Mouse (Mus musculus): ENCODE data around the gene Cps1. TPM values are rescaled to one million over a fixed set of nuclear protein-coding genes. Genes with fewer than 3 reads are reported as not detected.

Cps1 gene
- polyA plus RNA-seq (2015; fragmentation: Nextera tagmentation; extraction: Ambion mirVana): 0.31 and 5.2 TPM in 2 replicates

- Histone ChIP-seq H3K9ac (replicated peaks) (no peak within 1 kb of the TSS), H3K4me1 (no peaks in the 10 kb centered on the region), H3K4me2 (no peak within 1 kb of the TSS), H3K36me3 (no peaks in the 10 kb centered on the region), H3K27me3 (replicated peaks) (no peaks in the 10 kb centered on the region), H3K4me3 (replicated peaks) (no peak within 1 kb of the TSS), H3K27ac (replicated peaks) (no peak within 1 kb of the TSS), H3K9me3 (replicated peaks) (no peaks in the 10 kb centered on the region)
- ATAC-seq (ENCODE audit: low FRiP score): no peak
- 87% methylated on average over 3 of the region's 3 CpGs for WGBS
These were observed at the start of gene Cps1 for GRCm38 (mm10) chr1:67122797-67123196. Cps1 (plus strand) TSS chr1:67123026.

- WGBS: 92% methylated on average over 2 of the region's 2 CpGs
- no peak overlapping the region for H3K27ac ChIP-seq (replicated peaks)
- H3K9me3 ChIP-seq (replicated peaks): no peaks in the 10 kb centered on the region
- no peaks in the 10 kb centered on the region for H3K4me1 ChIP-seq
- no peak overlapping the region for H3K4me2 ChIP-seq
- H3K36me3 ChIP-seq: no peaks in the 10 kb centered on the region
- no peak overlapping the region for H3K4me3 ChIP-seq (replicated peaks)
- no peak overlapping the region for H3K9ac ChIP-seq (replicated peaks)
- no peak for ATAC-seq (ENCODE audit: low FRiP score)
- H3K27me3 ChIP-seq (replicated peaks): no peaks in the 10 kb centered on the region
These were observed 45.1 kb upstream of the Cps1 start for GRCm38 (mm10) chr1:67077739-67078138.

GRCm38 (mm10) chr1:67078666-67079065 is 44.2 kb upstream of the Cps1 start:
- Histone ChIP-seq H3K9ac (replicated peaks) (no peak overlapping the region), H3K4me1 (no peaks in the 10 kb centered on the region), H3K4me3 (replicated peaks) (no peak overlapping the region), H3K36me3 (no peaks in the 10 kb centered on the region), H3K4me2 (no peak overlapping the region), H3K9me3 (replicated peaks) (no peaks in the 10 kb centered on the region), H3K27ac (replicated peaks) (no peak overlapping the region), H3K27me3 (replicated peaks) (no peaks in the 10 kb centered on the region)
- 89% methylated on average over 2 of the region's 2 CpGs for WGBS
- ATAC-seq (ENCODE audit: low FRiP score): no peak

- no peaks in the 10 kb centered on the region for H3K27me3 ChIP-seq (replicated peaks)
- no peaks in the 10 kb centered on the region for H3K4me1 ChIP-seq
- H3K9me3 ChIP-seq (replicated peaks): no peaks in the 10 kb centered on the region
- no peak overlapping the region for H3K4me2 ChIP-seq
- H3K4me3 ChIP-seq (replicated peaks): no peak overlapping the region
- no peak overlapping the region for H3K27ac ChIP-seq (replicated peaks)
- 88% methylated on average over 7 of the region's 7 CpGs for WGBS
- no peaks in the 10 kb centered on the region for H3K36me3 ChIP-seq
- H3K9ac ChIP-seq (replicated peaks): no peak overlapping the region
- no peak for ATAC-seq (ENCODE audit: low FRiP score)
These were observed 43.7 kb upstream of the Cps1 start for GRCm38 (mm10) chr1:67079146-67079545.

- WGBS: 80% methylated on average over 1 of the region's 1 CpGs
- H3K27me3 ChIP-seq (replicated peaks): no peaks in the 10 kb centered on the region
- H3K36me3 ChIP-seq: no peaks in the 10 kb centered on the region
- no peak overlapping the region for H3K4me2 ChIP-seq
- no peak for ATAC-seq (ENCODE audit: low FRiP score)
- no peak overlapping the region for H3K27ac ChIP-seq (replicated peaks)
- H3K9me3 ChIP-seq (replicated peaks): no peaks in the 10 kb centered on the region
- no peaks in the 10 kb centered on the region for H3K4me1 ChIP-seq
- no peak overlapping the region for H3K4me3 ChIP-seq (replicated peaks)
- H3K9ac ChIP-seq (replicated peaks): no peak overlapping the region
These were observed 30.4 kb upstream of the Cps1 start for GRCm38 (mm10) chr1:67092473-67092872.

- ATAC-seq (ENCODE audit: low FRiP score): no peak
These were observed 23.6 kb upstream of the Cps1 start for GRCm38 (mm10) chr1:67099215-67099614.

GRCm38 (mm10) chr1:67103476-67104248 is 19.2 kb upstream of the Cps1 start:
- Histone ChIP-seq H3K4me3 (replicated peaks) (no peak overlapping the region), H3K9ac (replicated peaks) (no peak overlapping the region), H3K27ac (replicated peaks) (no peak overlapping the region), H3K9me3 (replicated peaks) (no peaks in the 10 kb centered on the region), H3K27me3 (replicated peaks) (no peaks in the 10 kb centered on the region), H3K4me2 (no peak overlapping the region), H3K4me1 (no peaks in the 10 kb centered on the region), H3K36me3 (no peaks in the 10 kb centered on the region)
- no peak for ATAC-seq (ENCODE audit: low FRiP score)
- WGBS: 73% methylated on average over 12 of the region's 12 CpGs

More at GRCm38 (mm10) chr1:67099215-67099614, 23.6 kb upstream of the Cps1 start:
- no peak overlapping the region for H3K4me2 ChIP-seq
- no peak overlapping the region for H3K4me3 ChIP-seq (replicated peaks)
- no peak overlapping the region for H3K27ac ChIP-seq (replicated peaks)
- no peaks in the 10 kb centered on the region for H3K27me3 ChIP-seq (replicated peaks)
- WGBS: 93% methylated on average over 1 of the region's 1 CpGs
- H3K4me1 ChIP-seq: no peaks in the 10 kb centered on the region
- H3K9ac ChIP-seq (replicated peaks): no peak overlapping the region
- no peaks in the 10 kb centered on the region for H3K36me3 ChIP-seq
- H3K9me3 ChIP-seq (replicated peaks): no peaks in the 10 kb centered on the region

- Histone ChIP-seq H3K27me3 (replicated peaks) (no peaks in the 10 kb centered on the region), H3K4me3 (replicated peaks) (no peak overlapping the region), H3K9ac (replicated peaks) (no peak overlapping the region), H3K4me1 (no peaks in the 10 kb centered on the region), H3K4me2 (no peak overlapping the region), H3K36me3 (no peaks in the 10 kb centered on the region), H3K27ac (replicated peaks) (no peak overlapping the region), H3K9me3 (replicated peaks) (no peaks in the 10 kb centered on the region)
- no peak for ATAC-seq (ENCODE audit: low FRiP score)
- WGBS: 90% methylated on average over 3 of the region's 3 CpGs
These were observed 11.1 kb upstream of the Cps1 start for GRCm38 (mm10) chr1:67111621-67112298.

- WGBS: 85% methylated on average over 7 of the region's 7 CpGs
- no peaks in the 10 kb centered on the region for H3K36me3 ChIP-seq
- ATAC-seq (ENCODE audit: low FRiP score): no peak
These were observed 9.3 kb upstream of the Cps1 start for GRCm38 (mm10) chr1:67113343-67114030.

GRCm38 (mm10) chr1:67116571-67116970 is 6.3 kb upstream of the Cps1 start:
- 87% methylated on average over 8 of the region's 8 CpGs for WGBS
- no peak for ATAC-seq (ENCODE audit: low FRiP score)
- Histone ChIP-seq H3K27me3 (replicated peaks) (no peaks in the 10 kb centered on the region), H3K9ac (replicated peaks) (no peak overlapping the region), H3K9me3 (replicated peaks) (no peaks in the 10 kb centered on the region), H3K36me3 (no peaks in the 10 kb centered on the region), H3K4me2 (no peak overlapping the region), H3K4me1 (no peaks in the 10 kb centered on the region), H3K27ac (replicated peaks) (no peak overlapping the region), H3K4me3 (replicated peaks) (no peak overlapping the region)

More at GRCm38 (mm10) chr1:67113343-67114030, 9.3 kb upstream of the Cps1 start:
- Histone ChIP-seq H3K4me1 (no peaks in the 10 kb centered on the region), H3K27me3 (replicated peaks) (no peaks in the 10 kb centered on the region), H3K27ac (replicated peaks) (no peak overlapping the region), H3K9me3 (replicated peaks) (no peaks in the 10 kb centered on the region), H3K4me2 (no peak overlapping the region), H3K4me3 (replicated peaks) (no peak overlapping the region), H3K9ac (replicated peaks) (no peak overlapping the region)

GRCm38 (mm10) chr1:67117778-67118177 is 5.0 kb upstream of the Cps1 start:
- no peaks in the 10 kb centered on the region for H3K9me3 ChIP-seq (replicated peaks)
- 88% methylated on average over 6 of the region's 6 CpGs for WGBS
- H3K4me1 ChIP-seq: no peaks in the 10 kb centered on the region
- no peaks in the 10 kb centered on the region for H3K27me3 ChIP-seq (replicated peaks)
- no peak for ATAC-seq (ENCODE audit: low FRiP score)
- no peak overlapping the region for H3K4me2 ChIP-seq
- no peak overlapping the region for H3K27ac ChIP-seq (replicated peaks)
- no peak overlapping the region for H3K9ac ChIP-seq (replicated peaks)
- H3K4me3 ChIP-seq (replicated peaks): no peak overlapping the region
- no peaks in the 10 kb centered on the region for H3K36me3 ChIP-seq

GRCm38 (mm10) chr1:67125433-67125832 is 2.6 kb downstream of the Cps1 start:
- Histone ChIP-seq H3K36me3 (no peaks in the 10 kb centered on the region), H3K9ac (replicated peaks) (no peak overlapping the region), H3K27me3 (replicated peaks) (no peaks in the 10 kb centered on the region), H3K4me3 (replicated peaks) (no peak overlapping the region), H3K4me2 (no peak overlapping the region), H3K27ac (replicated peaks) (no peak overlapping the region), H3K4me1 (no peaks in the 10 kb centered on the region), H3K9me3 (replicated peaks) (no peaks in the 10 kb centered on the region)
- ATAC-seq (ENCODE audit: low FRiP score): no peak
- 95% methylated on average over 2 of the region's 2 CpGs for WGBS
